Mouse (Mus musculus) spleen, postnatal 36 days (tissue): ENCODE data around the gene Cyb5r4.
A peak's percentile ranks its signal among the peaks of the same experiment; 100 is the strongest.
"Not testable (repeated sequence)": the region's sequence is repeated elsewhere in the genome, so short reads cannot be mapped to it uniquely, and the experiment has no call there.

ENCODE experiments used
- DNase-seq, 2 experiments: peaks; one replicate each; pipeline ENCODE4 v3.0.0; 2022; ENCODE audit warnings: low spot score in 2 of 2, mixed read lengths in 1 of 2

The Cyb5r4 gene

DNA sequence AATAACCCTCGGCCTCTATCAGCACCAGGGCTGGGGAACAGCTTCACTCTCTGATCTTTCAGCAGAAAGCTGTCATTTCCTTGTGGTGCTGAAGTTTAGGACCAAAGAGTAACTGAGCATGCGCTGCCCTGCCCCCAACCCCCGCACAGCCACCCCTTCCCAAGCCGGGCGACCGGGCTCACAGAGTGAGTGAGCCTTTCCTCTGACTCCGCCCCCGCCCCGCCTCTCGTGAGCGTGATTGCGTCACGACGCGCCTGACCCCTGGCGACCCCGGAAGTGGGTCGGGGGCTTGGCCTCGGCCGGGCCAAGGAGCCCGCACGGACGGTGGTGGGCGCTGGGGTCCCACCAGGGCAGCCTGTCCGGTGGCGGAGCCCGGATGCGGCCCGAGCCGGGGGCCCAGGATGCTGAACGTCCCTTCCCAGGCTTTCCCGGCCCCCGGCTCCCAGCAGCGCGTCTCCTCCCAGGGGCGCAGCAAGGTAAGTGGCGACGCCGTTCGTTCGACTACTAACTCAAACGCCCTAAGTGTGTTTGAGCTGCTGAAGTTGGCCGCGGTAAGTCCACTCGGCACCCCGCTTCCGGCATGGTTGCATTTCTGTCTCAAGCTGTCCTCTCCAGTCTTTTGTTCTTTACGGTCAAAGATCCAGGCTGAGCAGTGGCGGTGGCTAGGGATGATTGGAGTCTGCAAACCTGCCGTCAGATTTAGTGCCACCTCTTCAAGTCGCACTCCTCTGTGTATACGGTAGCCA lies at the start of gene Cyb5r4:
Cyb5r4 (plus strand) TSS at position 237 of the 746 bp plus-strand sequence.
- DNase-seq: peak; percentile 93 to 95

DNA sequence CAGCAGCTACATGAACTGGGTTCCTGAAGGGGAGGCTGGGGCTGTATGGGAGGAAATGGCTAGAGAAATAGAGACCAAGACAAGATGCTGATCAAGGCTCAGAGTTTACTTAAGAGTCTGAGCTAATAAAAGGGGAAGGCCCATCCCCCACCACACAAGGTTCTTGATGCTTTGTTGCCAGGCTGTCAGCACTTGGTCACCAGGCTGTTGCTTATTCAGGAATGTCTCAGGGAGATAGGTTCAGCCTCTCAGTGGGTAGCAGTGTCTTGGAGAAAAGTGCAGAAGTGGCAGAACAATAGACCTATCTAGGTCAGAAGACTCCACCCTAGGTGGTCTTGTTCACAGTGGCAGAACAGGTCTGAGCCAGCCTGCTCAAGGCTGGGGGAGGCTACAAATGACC lies 49.3 kb upstream of the Cyb5r4 start:
- not testable (repeated sequence) for DNase-seq

DNA sequence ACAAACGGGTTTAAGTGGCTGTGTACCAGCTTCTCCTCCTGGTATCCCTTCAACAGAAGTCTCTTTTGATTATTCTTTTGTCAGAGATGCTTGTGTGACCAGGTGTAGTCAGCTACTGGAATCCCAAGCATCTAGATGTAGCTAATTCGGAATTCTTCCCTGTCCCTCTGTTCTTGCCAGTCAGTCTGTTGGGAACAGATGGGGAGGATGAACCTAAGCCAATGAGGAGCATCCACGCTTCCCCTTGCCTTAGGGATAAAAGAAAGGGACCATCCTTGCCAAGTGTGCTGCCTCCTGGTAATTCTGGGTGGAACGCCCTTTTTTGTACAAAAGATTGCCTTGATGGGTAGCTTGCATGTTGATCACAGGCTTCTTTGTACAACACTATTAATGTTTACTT lies 48.3 kb upstream of the Cyb5r4 start:
- DNase-seq: no peak

DNA sequence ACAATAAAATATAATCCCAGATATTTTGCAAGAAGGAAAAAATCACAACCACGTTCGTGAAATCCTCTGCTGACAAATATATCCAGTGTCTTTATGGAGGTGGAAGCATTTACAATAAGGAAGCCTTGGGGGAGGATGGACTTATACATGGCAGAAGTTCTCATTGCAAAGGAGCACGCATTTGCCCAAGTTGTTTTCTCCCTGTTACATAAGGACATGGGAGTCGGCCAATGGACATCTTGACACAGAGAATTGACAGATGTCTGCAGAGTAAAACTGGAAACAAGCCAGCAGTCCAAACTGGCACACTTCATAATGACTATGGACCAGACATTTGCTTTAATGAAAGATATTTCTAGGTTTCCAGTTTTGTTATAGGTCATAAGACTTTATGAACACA lies 44.9 kb upstream of the Cyb5r4 start:
- DNase-seq: no peak

DNA sequence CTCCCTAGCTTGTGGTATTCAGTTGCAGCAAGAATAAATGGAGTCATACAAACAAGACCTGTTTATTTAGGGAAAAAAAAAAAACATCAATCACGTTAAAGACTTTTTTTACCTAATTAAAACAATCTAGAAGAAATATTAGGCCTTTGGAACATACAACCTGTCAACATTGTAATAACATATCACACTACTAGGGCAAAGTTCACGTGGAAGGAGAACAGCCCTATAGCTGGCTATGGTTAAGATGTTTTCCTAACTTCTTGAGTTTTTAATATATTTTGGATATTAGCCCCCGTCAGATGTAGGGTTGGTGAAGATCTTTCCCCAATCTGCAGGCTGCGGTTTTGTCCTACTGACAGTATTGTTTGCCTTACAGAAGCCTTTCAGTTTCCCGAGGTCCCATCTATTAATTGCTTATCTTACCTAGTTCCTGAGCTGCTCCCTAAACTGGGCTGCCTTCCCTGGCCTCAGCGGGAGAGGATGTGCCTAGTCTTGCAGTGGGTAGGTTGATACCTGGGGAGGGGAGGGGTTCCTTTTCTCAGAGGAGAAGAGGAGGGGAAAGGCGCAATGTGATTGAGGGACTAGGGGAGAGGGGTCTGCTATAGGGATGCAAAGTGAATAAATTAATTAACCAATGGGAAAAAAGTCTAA lies 43.4 kb upstream of the Cyb5r4 start:
- no peak for DNase-seq

DNA sequence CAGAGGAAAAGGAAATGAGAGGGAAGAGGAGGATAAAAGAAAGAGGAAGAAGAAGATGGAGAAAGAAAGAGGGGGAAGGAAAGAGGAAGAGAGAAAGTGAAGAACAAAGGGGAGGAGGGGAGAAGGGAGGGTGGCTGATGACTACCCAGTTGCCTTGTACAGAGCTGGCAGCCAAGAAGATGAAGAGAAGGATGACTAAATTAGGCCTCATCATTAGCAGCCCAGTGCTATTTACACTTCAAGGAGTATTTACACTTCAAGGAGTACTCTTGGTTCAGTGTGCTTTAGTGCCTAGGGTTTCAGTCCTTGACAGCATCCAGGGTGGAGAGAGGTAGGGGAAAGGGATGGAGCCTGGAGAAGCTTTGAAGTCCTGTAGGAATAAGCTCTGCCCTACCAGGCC lies 41.8 kb upstream of the Cyb5r4 start:
- no peak for DNase-seq

DNA sequence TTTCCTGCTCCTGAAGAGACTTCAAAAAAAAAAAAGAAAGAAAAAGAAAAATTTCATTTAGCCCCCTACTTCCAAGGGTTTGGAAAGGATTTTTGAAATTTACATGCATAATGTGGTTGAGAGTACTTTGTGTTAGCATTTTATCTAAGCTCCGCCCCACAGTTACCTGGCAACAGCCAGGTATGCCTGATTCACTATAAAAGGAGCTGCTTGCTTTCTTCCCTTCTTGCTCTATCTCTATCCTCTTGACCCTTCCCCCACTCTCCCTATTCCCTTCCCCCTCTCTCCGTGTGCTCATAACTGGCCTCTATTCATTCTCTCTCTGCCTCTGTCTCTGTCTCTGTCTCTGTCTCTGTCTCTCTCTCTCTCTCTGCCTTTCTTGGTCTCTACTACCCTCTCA lies 40.9 kb upstream of the Cyb5r4 start:
- no peak for DNase-seq

DNA sequence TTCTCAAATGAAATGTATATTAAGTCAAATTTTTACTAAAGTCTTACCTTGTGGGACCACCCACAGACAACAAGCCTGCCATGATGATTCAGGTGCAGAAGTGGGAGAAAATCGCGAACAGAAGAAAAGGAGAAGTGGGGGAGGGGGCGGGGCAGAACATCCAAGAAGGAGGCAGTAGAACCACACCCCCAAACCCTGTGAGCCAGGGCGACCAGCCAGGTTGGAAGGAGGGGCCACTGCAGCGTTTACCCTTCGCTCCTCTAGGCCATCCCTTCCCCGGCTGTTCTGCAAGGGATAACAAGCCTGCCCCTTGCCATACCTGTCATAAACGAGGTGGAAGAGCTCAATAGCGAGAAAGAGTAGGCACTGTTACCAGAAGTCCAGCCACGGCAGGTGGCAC lies 40.3 kb upstream of the Cyb5r4 start:
- DNase-seq: no peak

DNA sequence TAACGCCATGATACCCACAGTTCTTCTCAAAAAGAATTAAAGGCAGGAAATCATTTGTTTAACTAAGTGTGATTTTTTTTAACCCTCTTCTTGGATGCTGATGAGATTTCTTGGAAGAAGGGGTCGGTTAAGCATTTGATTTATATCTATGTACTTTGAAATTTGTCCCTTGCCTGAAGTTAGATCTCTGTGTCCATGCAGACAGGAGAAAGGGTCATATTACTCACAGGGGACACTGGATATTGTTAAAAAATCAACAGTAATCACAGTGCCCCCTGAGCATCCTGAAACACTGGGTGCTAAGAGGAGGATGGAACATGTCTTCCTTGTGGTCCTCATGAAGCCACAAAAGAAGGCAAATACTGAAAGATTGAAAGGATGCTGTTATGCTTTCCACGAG lies 37.2 kb upstream of the Cyb5r4 start:
- DNase-seq: no peak

DNA sequence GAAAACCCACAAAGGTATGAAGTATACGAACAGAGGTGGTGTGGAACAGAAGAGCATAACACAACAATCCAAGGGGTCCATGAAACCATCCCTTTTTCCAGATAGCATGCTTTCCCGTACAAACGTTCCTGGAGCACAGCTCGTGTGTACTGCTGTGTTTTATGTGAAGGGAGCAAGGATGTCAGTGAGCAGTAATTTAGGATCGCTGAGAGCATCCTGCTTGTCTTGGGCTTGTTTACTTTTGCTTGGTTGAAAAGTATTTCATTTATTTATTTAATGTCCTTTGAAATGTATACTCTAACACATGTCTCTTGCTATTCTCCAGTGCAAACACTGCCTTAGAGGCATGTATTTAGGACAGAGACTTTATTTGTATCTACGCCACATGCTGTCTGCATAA lies 36.7 kb upstream of the Cyb5r4 start:
- DNase-seq: no peak

DNA sequence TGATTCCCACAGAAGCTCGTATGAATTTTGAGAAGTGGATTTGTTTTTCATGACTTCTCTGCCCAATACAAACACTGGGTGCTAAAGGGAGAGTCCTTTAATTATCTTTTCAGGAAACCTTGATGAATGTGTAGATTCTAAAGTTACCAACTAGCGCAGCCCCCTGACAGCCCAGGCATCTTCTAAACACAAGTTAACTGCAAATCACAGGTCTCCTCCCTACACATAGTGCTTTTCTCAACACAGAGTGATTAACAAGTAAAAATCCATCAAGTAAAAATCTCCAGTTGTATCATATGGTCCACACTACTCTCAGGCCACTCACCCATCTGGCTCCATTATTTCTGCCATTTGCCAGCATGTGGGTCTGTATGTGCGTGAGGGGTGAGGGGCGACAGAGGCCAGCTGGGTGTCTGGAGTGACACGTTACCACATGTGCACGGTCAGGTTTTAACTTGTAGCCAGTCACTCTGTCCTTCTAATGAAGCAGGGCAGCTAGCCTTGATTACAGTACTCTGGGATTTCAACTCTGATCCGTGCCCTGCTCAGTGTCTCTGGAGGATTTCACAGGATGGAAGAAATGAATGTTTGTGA lies 35.0 kb upstream of the Cyb5r4 start:
- no peak for DNase-seq

DNA sequence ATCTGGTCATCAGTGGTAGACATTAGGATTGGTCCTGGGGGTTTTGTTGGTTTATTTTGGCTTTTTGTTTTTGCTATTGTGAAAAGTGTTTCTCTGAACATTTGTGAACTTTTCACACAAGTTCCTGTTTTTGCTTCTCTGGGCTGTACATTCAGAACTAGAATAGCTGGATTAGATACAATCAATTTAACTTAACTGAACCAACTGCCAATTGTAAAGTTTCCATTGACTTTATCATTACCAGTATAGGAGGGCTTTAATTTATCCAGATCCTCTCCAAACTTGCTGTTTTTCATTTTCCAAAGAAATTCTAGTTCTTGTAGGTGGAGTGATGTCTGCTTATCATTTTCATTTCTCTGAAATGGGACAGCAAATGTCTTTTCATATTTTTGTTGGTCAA lies 32.0 kb upstream of the Cyb5r4 start:
- no peak for DNase-seq

DNA sequence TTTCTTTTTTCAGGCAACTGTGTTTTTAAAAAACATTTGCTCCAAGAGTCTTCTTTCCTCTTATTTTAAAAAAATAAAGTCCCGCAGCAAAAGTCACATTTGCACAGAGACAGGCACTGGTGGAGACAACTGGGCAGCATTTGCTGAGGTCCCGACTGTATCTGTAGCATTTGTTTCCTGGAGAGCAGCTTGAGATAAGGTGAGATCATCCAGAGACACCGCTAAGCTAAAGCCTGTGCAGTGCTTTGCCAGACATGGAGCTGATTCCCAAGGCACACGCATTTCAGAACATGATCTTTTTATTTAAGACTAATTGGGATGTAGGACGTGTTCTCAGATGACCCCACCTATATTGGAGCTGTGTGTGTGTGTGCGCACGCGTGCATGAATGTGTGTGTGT lies 30.1 kb upstream of the Cyb5r4 start:
- no peak for DNase-seq

DNA sequence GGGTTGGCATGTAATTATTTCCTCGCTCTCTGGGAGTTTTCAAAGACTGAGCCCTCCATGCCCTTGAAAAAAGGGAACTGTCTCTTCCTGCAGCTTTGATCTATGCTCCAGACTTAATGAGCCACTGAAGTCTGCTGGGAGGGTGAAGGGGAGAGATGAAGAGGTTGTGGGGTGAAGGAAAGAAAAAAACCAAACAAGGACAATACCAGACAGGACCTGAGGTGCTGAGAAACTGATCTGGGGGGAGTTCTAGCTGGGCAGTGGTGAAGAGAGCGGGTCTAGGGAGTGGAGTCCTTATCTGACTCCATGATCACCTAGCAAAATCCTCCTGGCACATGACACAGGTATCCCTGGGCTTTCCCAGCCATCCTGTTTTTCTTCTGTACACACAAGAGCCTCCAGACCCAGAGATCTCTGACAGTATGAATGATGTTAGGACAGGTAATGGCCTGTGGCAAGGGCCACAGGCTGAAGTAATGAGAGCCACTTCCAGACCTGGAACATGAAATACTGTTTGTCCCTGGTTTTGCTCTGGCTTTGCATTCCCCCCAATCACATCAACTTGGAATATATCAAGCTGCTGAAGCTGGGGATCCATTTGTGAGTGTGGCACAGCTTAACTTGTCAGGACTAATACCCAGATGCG lies 24.6 kb upstream of the Cyb5r4 start:
- DNase-seq: no peak

DNA sequence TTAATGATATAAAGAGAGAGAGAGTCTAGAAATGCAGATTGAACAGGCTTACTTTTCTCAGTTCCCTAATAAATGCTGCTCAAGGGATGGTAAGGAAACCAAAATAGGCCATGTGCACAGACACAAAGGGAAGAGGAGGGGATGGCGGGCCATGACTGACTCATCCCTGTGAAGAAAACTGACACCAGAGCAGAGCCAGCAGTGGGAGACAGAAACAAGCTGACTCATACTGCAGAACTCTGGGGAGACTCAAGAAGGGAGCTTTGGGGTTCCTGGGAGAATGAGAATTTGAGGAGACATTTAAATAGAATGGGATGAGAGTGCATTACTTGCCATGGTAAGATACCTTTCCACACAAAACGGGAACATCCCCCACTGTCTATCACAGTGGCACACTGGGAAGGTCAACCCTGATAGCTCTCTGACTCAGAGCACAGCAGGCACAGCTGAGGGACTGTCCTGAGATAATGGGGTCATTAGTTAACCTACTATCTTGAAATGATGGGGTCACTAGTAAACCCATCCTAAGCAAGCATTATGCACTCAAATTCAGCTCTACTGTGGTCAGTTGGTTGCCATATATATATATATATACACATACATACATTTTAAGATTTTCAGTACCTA lies 21.7 kb upstream of the Cyb5r4 start:
- no peak for DNase-seq

DNA sequence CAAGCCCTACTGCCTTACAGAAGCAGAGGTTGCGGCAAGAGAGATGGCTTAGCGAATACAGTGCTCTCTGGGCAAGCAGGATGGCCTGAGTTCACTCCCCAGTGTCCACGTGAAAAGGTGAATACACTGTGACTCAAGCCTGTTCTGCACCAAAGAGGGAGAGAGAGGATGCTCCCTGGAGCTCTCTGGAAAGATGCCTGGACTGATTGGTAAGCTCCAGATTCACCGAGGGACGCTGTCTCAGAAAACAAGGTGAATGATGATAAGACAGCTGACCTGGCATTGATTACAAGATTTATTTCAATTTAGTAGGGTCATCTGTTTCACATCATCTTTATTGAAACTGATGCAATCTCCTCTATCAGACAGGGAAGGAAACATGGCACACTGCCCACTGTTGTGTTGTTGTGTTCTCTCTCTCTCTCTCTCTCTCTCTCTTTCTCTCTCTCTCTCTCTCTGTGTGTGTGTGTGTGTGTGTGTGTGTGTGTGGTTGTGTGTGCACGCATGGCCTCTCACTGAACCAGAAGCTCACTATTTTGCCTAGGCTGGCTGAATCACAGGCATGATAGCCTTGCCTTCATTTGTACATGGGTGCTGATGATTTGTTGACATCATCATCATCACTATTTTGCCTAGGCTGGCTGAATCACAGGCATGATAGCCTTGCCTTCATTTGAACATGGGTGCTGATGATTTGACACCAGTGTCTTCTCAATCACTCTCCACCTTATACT lies 16.9 kb upstream of the Cyb5r4 start:
- no peak for DNase-seq

DNA sequence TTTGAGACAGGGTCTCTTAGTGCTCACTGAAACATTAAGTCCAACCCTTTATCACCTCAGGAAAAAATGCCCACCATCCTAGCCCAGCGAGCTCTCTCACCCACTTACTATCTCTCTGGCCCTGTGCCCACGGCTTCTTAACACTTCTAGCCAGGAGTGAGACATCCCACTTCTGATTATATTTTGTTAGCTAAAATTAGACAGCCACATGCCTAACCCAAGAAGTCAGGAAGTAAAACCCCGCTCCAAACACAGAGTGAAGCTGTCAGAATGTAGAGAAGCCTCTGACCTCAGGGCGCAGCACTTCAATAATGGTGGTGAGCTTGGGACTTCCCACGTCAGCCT lies 16.4 kb upstream of the Cyb5r4 start:
- DNase-seq: no peak

DNA sequence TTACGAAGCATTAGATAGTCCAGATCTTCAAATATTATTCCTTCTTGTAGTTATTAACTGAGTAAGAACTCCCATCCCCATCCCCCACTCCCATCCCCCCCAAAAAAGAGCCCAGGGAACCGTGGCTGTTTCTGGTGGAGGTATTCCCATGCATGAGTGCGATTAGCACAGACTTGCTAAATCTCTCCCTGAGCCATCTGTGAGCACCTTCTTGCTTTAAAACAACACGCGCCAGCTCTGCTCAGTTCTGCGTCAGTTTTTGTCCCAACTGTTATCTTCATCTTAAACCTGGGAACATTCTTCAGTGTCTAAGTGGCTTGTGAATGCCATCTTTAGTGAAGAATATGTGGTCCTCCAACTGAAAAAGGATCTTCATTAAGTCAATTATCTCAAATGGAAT lies 13.3 kb upstream of the Cyb5r4 start:
- no peak for DNase-seq

DNA sequence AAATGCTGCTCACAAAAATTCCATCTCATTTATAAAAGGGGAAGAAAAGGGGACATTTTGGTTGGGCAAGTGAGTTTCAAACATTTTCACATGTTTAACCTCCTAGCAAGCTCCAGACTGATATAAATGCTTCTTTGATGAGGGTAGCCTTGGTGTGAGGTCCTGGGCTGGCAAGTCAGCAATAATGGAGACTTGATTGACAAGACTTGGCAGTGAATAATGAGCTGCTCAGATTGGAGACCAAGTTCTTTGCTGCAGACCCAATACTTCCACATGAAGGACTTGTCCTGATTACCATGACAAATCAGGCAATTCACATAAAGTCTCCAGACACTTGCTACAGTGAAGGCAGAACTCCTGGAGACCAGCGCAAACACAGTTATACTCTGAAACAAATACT lies 12.9 kb upstream of the Cyb5r4 start:
- DNase-seq: no peak

DNA sequence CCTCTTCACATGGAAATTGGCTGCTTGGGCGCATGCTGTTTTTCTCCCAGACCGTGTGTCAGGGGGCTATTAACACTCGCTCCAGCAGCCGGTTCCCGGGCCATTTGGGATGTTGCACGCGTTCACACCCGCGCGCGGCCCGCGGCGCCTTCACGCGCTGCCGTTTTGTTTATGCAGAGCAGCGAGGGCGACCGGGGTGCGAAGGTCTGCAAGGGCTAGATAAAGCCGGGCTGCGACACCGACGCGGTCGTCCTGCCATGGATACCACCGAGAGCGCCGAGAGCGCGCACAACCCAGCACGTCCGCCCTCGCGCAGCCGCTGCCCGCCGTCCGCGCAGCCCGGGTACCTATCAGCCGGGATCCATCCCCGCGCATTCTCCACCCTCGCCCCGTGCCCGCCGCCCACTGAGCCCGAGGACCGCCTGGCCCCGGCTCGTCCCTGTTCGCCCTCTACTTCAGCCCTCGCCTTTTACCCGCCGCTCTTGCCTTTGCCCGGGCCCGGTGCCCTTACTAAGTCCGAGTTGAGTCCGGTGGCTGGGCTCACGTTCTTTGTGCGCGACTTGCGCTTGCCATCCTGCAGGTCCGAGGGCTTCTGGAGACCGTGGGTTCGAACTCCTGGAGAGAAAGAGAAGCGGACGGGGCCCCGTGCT lies 6.4 kb upstream of the Cyb5r4 start, which contains the start of gene Ripply2:
Ripply2 (plus strand) TSS at position 250 of the 650 bp plus-strand sequence.
- no peak for DNase-seq

DNA sequence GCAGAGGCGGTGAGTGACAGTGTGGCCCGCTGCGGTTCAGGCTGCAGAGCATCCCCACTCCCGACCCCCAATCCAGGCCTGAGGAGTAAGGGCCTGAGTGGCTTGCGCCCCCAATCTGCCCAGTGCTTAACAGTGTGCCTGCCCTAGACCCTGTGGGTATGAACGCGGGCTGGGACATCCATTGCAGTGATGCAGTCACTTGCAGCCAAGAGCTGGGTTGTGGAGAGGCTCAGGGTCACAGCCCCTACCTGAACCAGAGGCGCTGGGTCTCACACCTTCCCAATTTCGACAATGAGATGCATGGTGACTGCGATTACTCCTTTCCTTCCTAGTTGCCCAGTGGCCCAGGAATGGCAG lies 5.9 kb upstream of the Cyb5r4 start:
- DNase-seq: no peak
